Mouse (Mus musculus): ENCODE data around the gene Ctxn2.

- TF ChIP-seq MYOD1 (IDR thresholded peaks at IDR 0.05; ENCODE audit: control insufficient read depth in 1 of 3, insufficient read length in 2 of 3, low read depth in 2 of 3) = no peak
- TF ChIP-seq MAX (IDR thresholded peaks at IDR 0.05; ENCODE audit: low read depth) = no peak
- no peak for TF ChIP-seq POLR2A (IDR thresholded peaks at IDR 0.05; ENCODE audit: insufficient read length, low read depth)
- no peak for TF ChIP-seq MYOG (IDR thresholded peaks at IDR 0.05; ENCODE audit: control insufficient read depth in 1 of 3, insufficient read depth in 1 of 3, insufficient read length in 2 of 3, low read depth in 2 of 3)
- no peak for TF ChIP-seq POLR2AphosphoS2 (IDR thresholded peaks at IDR 0.05; ENCODE audit: insufficient read length, low read depth)
- no peak for TF ChIP-seq CEBPB (IDR thresholded peaks at IDR 0.05; ENCODE audit: insufficient read depth, poor library complexity, severe bottlenecking)
- TF ChIP-seq TCF12 (IDR thresholded peaks at IDR 0.05; ENCODE audit: insufficient read depth, poor library complexity, severe bottlenecking) = no peak
- TF ChIP-seq E2F4 (IDR thresholded peaks at IDR 0.05; ENCODE audit: insufficient read depth) = no peak
- no peak for TF ChIP-seq USF1 (IDR thresholded peaks at IDR 0.05; ENCODE audit: low read depth)
- TF ChIP-seq TCF3 (IDR thresholded peaks at IDR 0.05; ENCODE audit: insufficient read length, low read depth) = no peak
- no peak for TF ChIP-seq REST (IDR thresholded peaks at IDR 0.05; ENCODE audit: insufficient read depth, insufficient read length)
- no peak for TF ChIP-seq SRF (IDR thresholded peaks at IDR 0.05; ENCODE audit: control insufficient read depth, insufficient read length, low read depth)
These were observed 15.9 kb downstream of the Ctxn2 start, which contains the start of gene Slc12a1 for GRCm38 (mm10) chr2:125152388-125152787.

Measured in myocyte (in vitro differentiated cells).